Mouse (Mus musculus) MEL (cell line): ENCODE results near the gene Snupn. TPM values are rescaled to one million over a fixed set of nuclear protein-coding genes. Genes with fewer than 3 reads are reported as not detected.

Source experiments
- DNase-seq: peaks from one replicate; pipeline ENCODE4 v3.0.0; 2011; ENCODE audit warnings: low read depth, low spot score
- H3K27ac ChIP-seq: 2 replicates; pipeline ENCODE4 v1.5.1; 2012; ENCODE audit warnings: low read depth, mild to moderate bottlenecking, control low read depth, low read length, moderate library complexity; ENCODE audit not compliant: control insufficient read depth
- H3K27me3 ChIP-seq, 2 experiments: fragments of 150-350 bp in 1 of 2; sonication (generic) in 1 of 2; 2 replicates each; pipeline ENCODE4 v1.6.1; 2012; ENCODE audit warnings: low read length in 2 of 2, mild to moderate bottlenecking in 2 of 2, improper control_type of control experiment in 1 of 2, moderate library complexity in 1 of 2; ENCODE audit not compliant: insufficient read depth in 2 of 2, control insufficient read depth in 1 of 2
- H3K36me3 ChIP-seq, 2 experiments: 2 replicates each; pipeline ENCODE4 v1.6.1; 2012 to 2014; ENCODE audit warnings: low read length in 2 of 2, improper control_type of control experiment in 1 of 2, inconsistent platforms in 1 of 2, mild to moderate bottlenecking in 1 of 2; ENCODE audit not compliant: insufficient read depth in 2 of 2, control insufficient read depth in 1 of 2
- H3K4me1 ChIP-seq, 2 experiments: fragments of 150-350 bp in 1 of 2; sonication (generic) in 1 of 2; 2 replicates each; pipeline ENCODE4 v1.6.1; 2012; ENCODE audit warnings: low read length in 2 of 2, improper control_type of control experiment in 1 of 2, mild to moderate bottlenecking in 1 of 2; ENCODE audit not compliant: insufficient read depth in 2 of 2, control insufficient read depth in 1 of 2
- H3K4me3 ChIP-seq, 2 experiments: fragments of 150-350 bp in 1 of 2; sonication (generic) in 1 of 2; 2 replicates each; pipeline ENCODE4 v1.5.1; 2012; ENCODE audit warnings: low read depth in 2 of 2, low read length in 2 of 2, mild to moderate bottlenecking in 2 of 2, moderate library complexity in 2 of 2, control low read depth in 1 of 2, improper control_type of control experiment in 1 of 2; ENCODE audit not compliant: control insufficient read depth in 1 of 2, insufficient read depth in 1 of 2
- H3K79me2 ChIP-seq: 2 replicates; pipeline ENCODE4 v1.6.1; 2012; ENCODE audit warnings: mild to moderate bottlenecking, low read length, moderate library complexity; ENCODE audit not compliant: control insufficient read depth, poor library complexity, insufficient read depth
- H3K9ac ChIP-seq: 2 replicates; pipeline ENCODE4 v1.6.1; 2012; ENCODE audit warnings: low read depth, mild to moderate bottlenecking, control low read depth, low read length, moderate library complexity; ENCODE audit not compliant: control insufficient read depth, poor library complexity, severe bottlenecking
- H3K9me3 ChIP-seq: fragments of 150-350 bp; sonication (generic); replicated peaks from 2 replicates; pipeline ENCODE4 v1.6.1; 2012; ENCODE audit warnings: mild to moderate bottlenecking, low read length, improper control_type of control experiment, moderate library complexity; ENCODE audit not compliant: insufficient read depth
- CHD1 ChIP-seq: IDR thresholded peaks from 2 replicates; pipeline ENCODE4 v1.6.1; 2012; ENCODE audit warnings: low read depth, mild to moderate bottlenecking, inconsistent platforms, low read length, improper control_type of control experiment
- CTCF ChIP-seq, 3 experiments: IDR thresholded peaks in 2 of 3; conservative IDR thresholded peaks in 1 of 3; 2 replicates each; pipeline ENCODE4 v1.5.1; 2011 to 2012; ENCODE audit warnings: low read length in 3 of 3, low read depth in 2 of 3, mild to moderate bottlenecking in 2 of 3, improper control_type of control experiment in 1 of 3, inconsistent platforms in 1 of 3, mixed read lengths in 1 of 3, moderate library complexity in 1 of 3; ENCODE audit not compliant: control insufficient read depth in 1 of 3, insufficient read depth in 1 of 3, poor library complexity in 1 of 3, severe bottlenecking in 1 of 3
- E2F4 ChIP-seq: IDR thresholded peaks from 2 replicates; pipeline ENCODE4 v1.6.1; 2011; ENCODE audit warnings: low read depth, low read length, improper control_type of control experiment, borderline replicate concordance
- GABPA ChIP-seq: IDR thresholded peaks from 2 replicates; pipeline ENCODE4 v1.6.1; 2012; ENCODE audit warnings: low read depth, mild to moderate bottlenecking, inconsistent platforms, low read length, improper control_type of control experiment, moderate library complexity
- GATA1 ChIP-seq: IDR thresholded peaks from 2 replicates; pipeline ENCODE4 v1.6.1; 2011; ENCODE audit warnings: low read depth, low read length, improper control_type of control experiment
- HCFC1 ChIP-seq: IDR thresholded peaks from 2 replicates; pipeline ENCODE4 v1.6.1; 2012; ENCODE audit warnings: low read depth, mild to moderate bottlenecking, inconsistent platforms, low read length, improper control_type of control experiment, moderate library complexity
- KAT2A ChIP-seq: conservative IDR thresholded peaks from 2 replicates; pipeline ENCODE4 v1.6.1; 2012; ENCODE audit warnings: low read depth, low read length, improper control_type of control experiment, inconsistent platforms
- MAFK ChIP-seq: IDR thresholded peaks from 2 replicates; pipeline ENCODE4 v1.6.1; 2011; ENCODE audit warnings: low read depth, mild to moderate bottlenecking, low read length, improper control_type of control experiment, borderline replicate concordance
- MAX ChIP-seq: IDR thresholded peaks from 2 replicates; pipeline ENCODE4 v1.6.1; 2011; ENCODE audit warnings: low read length, improper control_type of control experiment
- MAZ ChIP-seq: IDR thresholded peaks from 2 replicates; pipeline ENCODE4 v1.6.1; 2012; ENCODE audit warnings: low read depth, mild to moderate bottlenecking, inconsistent platforms, low read length, improper control_type of control experiment
- MEF2A ChIP-seq: IDR thresholded peaks from 2 replicates; pipeline ENCODE4 v1.6.1; 2014; ENCODE audit warnings: low read depth, mild to moderate bottlenecking, inconsistent platforms, low read length, improper control_type of control experiment; ENCODE audit not compliant: poor library complexity, insufficient replicate concordance, severe bottlenecking; ENCODE audit errors: extremely low read depth
- MXI1 ChIP-seq: IDR thresholded peaks from 2 replicates; pipeline ENCODE4 v1.6.1; 2011; ENCODE audit warnings: mild to moderate bottlenecking, low read depth, low read length, improper control_type of control experiment
- MYB ChIP-seq: IDR thresholded peaks from 2 replicates; pipeline ENCODE4 v1.6.1; 2011; ENCODE audit warnings: mild to moderate bottlenecking, low read depth, low read length, improper control_type of control experiment
- MYC ChIP-seq: IDR thresholded peaks from 2 replicates; pipeline ENCODE4 v1.6.1; 2011; ENCODE audit warnings: low read depth, mild to moderate bottlenecking, low read length, improper control_type of control experiment, moderate library complexity
- NELFE ChIP-seq: IDR thresholded peaks from 2 replicates; pipeline ENCODE4 v1.6.1; 2011; ENCODE audit warnings: low read depth, low read length, improper control_type of control experiment
- NRF1 ChIP-seq: IDR thresholded peaks from 2 replicates; pipeline ENCODE4 v1.6.1; 2014; ENCODE audit warnings: low read depth, mild to moderate bottlenecking, inconsistent platforms, low read length, improper control_type of control experiment, moderate library complexity; ENCODE audit not compliant: poor library complexity, insufficient read depth, severe bottlenecking
- POLR2A ChIP-seq, 2 experiments: IDR thresholded peaks; 2 replicates each; pipeline ENCODE4 v1.6.1; 2011 to 2012; ENCODE audit warnings: low read length in 2 of 2, mild to moderate bottlenecking in 2 of 2, control low read depth in 1 of 2, improper control_type of control experiment in 1 of 2, low read depth in 1 of 2, moderate library complexity in 1 of 2; ENCODE audit not compliant: control insufficient read depth in 1 of 2, insufficient read depth in 1 of 2, poor library complexity in 1 of 2
- POLR2AphosphoS2 ChIP-seq: IDR thresholded peaks from 2 replicates; pipeline ENCODE4 v1.6.1; 2011; ENCODE audit warnings: low read length, improper control_type of control experiment
- POLR2AphosphoS5 ChIP-seq: IDR thresholded peaks from 2 replicates; pipeline ENCODE4 v1.6.1; 2012; ENCODE audit warnings: low read depth, borderline replicate concordance, mild to moderate bottlenecking, inconsistent platforms, low read length, moderate library complexity, mixed read lengths
- RAD21 ChIP-seq: IDR thresholded peaks from 2 replicates; pipeline ENCODE4 v1.6.1; 2011; ENCODE audit warnings: mild to moderate bottlenecking, low read depth, low read length, improper control_type of control experiment
- SIN3A ChIP-seq: IDR thresholded peaks from 2 replicates; pipeline ENCODE4 v1.6.1; 2012; ENCODE audit warnings: low read length, improper control_type of control experiment, inconsistent platforms
- SMC3 ChIP-seq: IDR thresholded peaks from 2 replicates; pipeline ENCODE4 v1.6.1; 2011; ENCODE audit warnings: low read depth, low read length, improper control_type of control experiment
- TAL1 ChIP-seq: IDR thresholded peaks from 2 replicates; pipeline ENCODE4 v1.6.1; 2012; ENCODE audit warnings: mild to moderate bottlenecking, inconsistent platforms, low read length, moderate library complexity, mixed read lengths
- TBP ChIP-seq: IDR thresholded peaks from 2 replicates; pipeline ENCODE4 v1.8.0; 2011; ENCODE audit warnings: low read depth, low read length, improper control_type of control experiment
- TCF12 ChIP-seq: IDR thresholded peaks from 2 replicates; pipeline ENCODE4 v1.6.1; 2014; ENCODE audit warnings: low read depth, mild to moderate bottlenecking, inconsistent platforms, low read length, improper control_type of control experiment, moderate library complexity
- ZC3H11A ChIP-seq: IDR thresholded peaks from 2 replicates; pipeline ENCODE4 v1.6.1; 2012; ENCODE audit warnings: low read depth, mild to moderate bottlenecking, inconsistent platforms, low read length, improper control_type of control experiment
- ZMIZ1 ChIP-seq: IDR thresholded peaks from 2 replicates; pipeline ENCODE4 v1.6.1; 2012; ENCODE audit warnings: low read depth, mild to moderate bottlenecking, inconsistent platforms, low read length, improper control_type of control experiment, moderate library complexity
- ZNF384 ChIP-seq: IDR thresholded peaks from 2 replicates; pipeline ENCODE4 v1.6.1; 2012; ENCODE audit warnings: low read depth, mild to moderate bottlenecking, inconsistent platforms, low read length, improper control_type of control experiment
- polyA plus RNA-seq, 2 experiments: library from polyadenylated mRNA; stranded (reverse) in 1 of 2; unstranded in 1 of 2; fragments of >175 nt in 1 of 2; fragments of >200 nt in 1 of 2; gene quantifications; 2 replicates each; pipeline versions ENCODE4 v1.2.1 to v1.2.4; 2012; ENCODE audit warnings: low replicate concordance in 2 of 2, low read depth in 1 of 2; ENCODE audit not compliant: insufficient read length in 2 of 2, insufficient read depth in 1 of 2, missing spikeins in 1 of 2
- total RNA-seq: library from RNA; depleted of rRNA; stranded (reverse); fragments of 300-350 nt; gene quantifications from 2 replicates; pipeline ENCODE4 v1.2.3, GENCODE M21; 2012

The Snupn gene
- total and polyA plus RNA-seq, 3 experiments, result 14.6 to 14.7 TPM; not detected in 1

GRCm38 (mm10) chr9:56953562-56953961, 2.9 kb downstream of the Snupn start:
- H3K9ac ChIP-seq, result no peak overlapping the region

GRCm38 (mm10) chr9:56956966-56957675, 6.4 kb downstream of the Snupn start:
- no peaks in the 10 kb centered on the region for H3K9me3 ChIP-seq
- no peak overlapping the region for H3K4me3 ChIP-seq
- no peaks in the 10 kb centered on the region for H3K27me3 ChIP-seq
- H3K36me3 ChIP-seq, result peaks cover 0 to 2% of the 10 kb centered on the region in 2 experiments; a peak in 2 of 4 replicates
- no peaks in the 10 kb centered on the region for H3K79me2 ChIP-seq
- no peak overlapping the region for H3K9ac ChIP-seq
- 0 out of 4 replicates have a peak, but pooled peaks cover 0 to under 1% of the 10 kb centered on the region in 2 experiments for H3K4me1 ChIP-seq
- no peak overlapping the region for H3K27ac ChIP-seq
- DNase-seq, result no peak
- TF ChIP-seq ZC3H11A, result no peak
- TF ChIP-seq GATA1, result no peak
- TF ChIP-seq POLR2AphosphoS2, result no peak
- no peak for TF ChIP-seq SIN3A
- TF ChIP-seq MYB, result no peak
- no peak for TF ChIP-seq MEF2A
- TF ChIP-seq TCF12, result no peak
- TF ChIP-seq ZMIZ1, result no peak
- no peak for TF ChIP-seq POLR2AphosphoS5
- no peak for TF ChIP-seq TBP
- no peak for TF ChIP-seq TAL1
- TF ChIP-seq ZNF384, result no peak
- TF ChIP-seq MAZ, result no peak
- TF ChIP-seq HCFC1, result no peak
- no peak for TF ChIP-seq KAT2A
- TF ChIP-seq MXI1, result no peak
- no peak for TF ChIP-seq MAFK
- no peak for TF ChIP-seq MAX
- no peak for TF ChIP-seq NRF1

More at GRCm38 (mm10) chr9:56953562-56953961, 2.9 kb downstream of the Snupn start:
- H3K9me3 ChIP-seq, result no peaks in the 10 kb centered on the region
- H3K27me3 ChIP-seq, result no peaks in the 10 kb centered on the region
- peaks cover 2 to 6% of the 10 kb centered on the region in 2 experiments; a peak in 3 of 4 replicates for H3K36me3 ChIP-seq
- DNase-seq, result peak; percentile 40
- TF ChIP-seq MAZ (no peak), TAL1 (no peak), POLR2AphosphoS5 (no peak), TCF12 (no peak), NELFE (no peak), CTCF (IDR thresholded peaks at IDR 0.05 in 2 of 3, conservative IDR thresholded peaks at IDR 0.05 in 1 of 3; ENCODE audit: control insufficient read depth in 1 of 3, insufficient read depth in 1 of 3, low read depth in 2 of 3, low read length in 3 of 3, poor library complexity in 1 of 3, severe bottlenecking in 1 of 3) (peak in 2 of 3 experiments; percentile 15 to 45; a peak in 2 of 6 replicates), E2F4 (no peak), ZC3H11A (0 out of 2 replicates have a peak, but pooled peaks have one; percentile 5), CHD1 (no peak), ZNF384 (no peak), GABPA (no peak), NRF1 (no peak), RAD21 (peak; percentile 8), SMC3 (peak; percentile 45; the same call in 1 of the 2 replicates), MYC (no peak), POLR2A (IDR thresholded peaks at IDR 0.05; ENCODE audit: control insufficient read depth in 1 of 2, insufficient read depth in 1 of 2, low read depth in 1 of 2, low read length in 2 of 2, poor library complexity in 1 of 2) (no peak), MAX (no peak), MXI1 (no peak), MAFK (no peak)
- H3K4me1 ChIP-seq, result peaks cover 0 to 8% of the 10 kb centered on the region in 2 experiments; a peak in 3 of 4 replicates
- no peaks in the 10 kb centered on the region; the same call in 1 of the 2 replicates for H3K79me2 ChIP-seq
- no peak overlapping the region for H3K4me3 ChIP-seq
- H3K27ac ChIP-seq, result no peak overlapping the region
